Mouse (Mus musculus): Measurements from ENCODE around the gene Mst1r. TPM values are rescaled to one million over a fixed set of nuclear protein-coding genes. Genes with fewer than 3 reads are reported as not detected.

Mst1r gene
- polyA plus RNA-seq, 1 experiment from 2014 or later = 3.3 TPM

DNA sequence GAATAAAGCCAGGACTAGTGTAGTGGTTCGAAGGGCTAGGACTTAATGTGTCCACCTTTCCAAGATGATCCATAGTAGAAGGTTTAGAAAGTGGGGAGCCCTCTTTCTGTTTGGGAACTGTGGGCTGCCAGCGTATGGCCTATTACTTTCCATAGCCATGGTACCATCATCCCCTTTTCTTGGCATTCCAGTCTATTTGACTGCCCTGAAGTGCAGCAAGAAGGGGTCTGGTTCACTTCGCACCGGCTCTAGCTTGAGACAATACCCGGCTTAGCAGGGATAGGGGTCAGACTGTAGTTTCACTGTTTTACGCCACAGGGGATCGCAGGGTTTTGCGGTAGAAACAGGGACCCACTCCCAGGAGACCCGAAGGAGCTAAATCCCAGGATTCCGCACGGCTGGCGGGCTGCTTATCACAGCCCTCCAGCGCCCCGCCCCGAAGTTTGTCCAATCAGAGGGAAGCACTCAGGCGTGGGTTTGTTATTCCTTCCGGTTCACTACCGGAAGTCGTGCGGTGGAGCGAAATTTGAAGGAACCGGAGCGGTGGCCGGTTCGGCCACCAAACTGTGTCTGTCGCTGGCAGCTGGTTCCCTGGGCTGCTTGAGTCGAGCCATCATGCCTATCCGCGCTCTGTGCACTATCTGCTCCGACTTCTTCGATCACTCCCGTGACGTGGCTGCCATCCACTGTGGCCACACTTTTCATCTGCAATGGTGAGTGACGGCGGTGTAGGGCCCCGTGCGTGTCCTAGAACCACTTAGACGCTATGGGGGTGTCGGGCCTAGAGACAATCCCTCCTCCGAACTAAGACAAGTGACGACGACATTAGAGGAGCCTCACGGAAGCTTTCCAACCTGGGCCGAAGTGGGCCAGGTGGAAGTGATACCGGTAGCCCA is 44.0 kb downstream of the Mst1r start:
- ATAC-seq (ENCODE audit: insufficient number of reproducible peaks, insufficient read depth, low FRiP score, low read depth) = peak; percentile 95
- H3K27ac ChIP-seq (ENCODE audit: low read length) = peak overlapping the region; percentile 57; the same call in 1 of the 2 replicates
- peak overlapping the region; percentile 72 for H3K4me3 ChIP-seq (ENCODE audit: low read depth, low read length)
- H3K9me3 ChIP-seq (ENCODE audit: control insufficient read depth, low read depth, low read length) = no peaks in the 10 kb centered on the region
- peak overlapping the region; percentile 61 for H3K4me2 ChIP-seq (replicated peaks; ENCODE audit: low read depth, low read length)
- 18% methylated on average over 45 of the region's 45 CpGs for WGBS
- no peaks in the 10 kb centered on the region for H3K27me3 ChIP-seq (ENCODE audit: control insufficient read depth, insufficient read depth, low read length)
- H3K36me3 ChIP-seq (ENCODE audit: control insufficient read depth, insufficient read depth, low read length) = no peaks in the 10 kb centered on the region
- 0 out of 2 replicates have a peak, but pooled peaks cover 6% of the 10 kb centered on the region for H3K4me1 ChIP-seq (ENCODE audit: control insufficient read depth, insufficient read depth, low read length)
- H3K9ac ChIP-seq (replicated peaks; ENCODE audit: low read depth, low read length) = peak overlapping the region; percentile 45

DNA sequence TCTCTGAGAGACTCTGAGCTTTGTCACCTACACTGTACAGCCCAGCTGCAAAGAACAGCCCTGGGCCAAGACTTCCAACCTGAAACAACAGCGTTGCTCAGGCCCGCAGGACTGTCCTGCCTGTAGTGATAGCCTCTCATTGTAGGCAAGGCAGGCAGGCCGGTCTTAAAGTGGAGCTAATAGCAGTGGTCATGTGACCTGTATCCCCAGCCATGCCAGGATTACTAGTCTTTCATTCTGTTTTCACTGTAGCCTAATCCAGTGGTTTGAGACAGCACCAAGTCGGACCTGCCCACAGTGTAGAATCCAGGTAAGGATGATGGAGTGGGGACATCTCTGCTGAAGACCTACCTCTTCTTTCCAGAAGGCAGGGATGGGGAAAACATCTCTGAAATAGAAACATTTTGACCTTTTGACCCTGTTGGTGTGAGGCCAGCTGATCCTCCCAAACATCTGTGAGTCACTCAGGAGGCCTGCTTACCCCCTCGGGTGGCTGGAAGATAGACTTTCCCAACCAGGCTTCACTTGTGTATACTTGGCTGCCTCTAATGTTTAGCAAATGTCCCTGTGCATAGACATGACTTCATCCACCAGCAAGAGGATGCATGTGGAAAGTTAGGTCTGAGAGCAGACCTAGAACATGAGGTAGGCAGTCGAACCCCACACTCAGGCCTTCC is 49.1 kb downstream of the Mst1r start:
- no peak overlapping the region for H3K4me2 ChIP-seq (replicated peaks; ENCODE audit: low read depth, low read length)
- no peaks in the 10 kb centered on the region for H3K9me3 ChIP-seq (ENCODE audit: control insufficient read depth, low read depth, low read length)
- WGBS = 80% methylated on average over 6 of the region's 6 CpGs
- no peak overlapping the region for H3K27ac ChIP-seq (ENCODE audit: low read length)
- no peak overlapping the region for H3K9ac ChIP-seq (replicated peaks; ENCODE audit: low read depth, low read length)
- H3K36me3 ChIP-seq (ENCODE audit: control insufficient read depth, insufficient read depth, low read length) = 0 out of 2 replicates have a peak, but pooled peaks cover 13% of the 10 kb centered on the region
- H3K4me3 ChIP-seq (ENCODE audit: low read depth, low read length) = no peak overlapping the region
- 0 out of 2 replicates have a peak, but pooled peaks cover 6% of the 10 kb centered on the region for H3K4me1 ChIP-seq (ENCODE audit: control insufficient read depth, insufficient read depth, low read length)
- H3K27me3 ChIP-seq (ENCODE audit: control insufficient read depth, insufficient read depth, low read length) = no peaks in the 10 kb centered on the region
- ATAC-seq (ENCODE audit: insufficient number of reproducible peaks, insufficient read depth, low FRiP score, low read depth) = no peak

DNA sequence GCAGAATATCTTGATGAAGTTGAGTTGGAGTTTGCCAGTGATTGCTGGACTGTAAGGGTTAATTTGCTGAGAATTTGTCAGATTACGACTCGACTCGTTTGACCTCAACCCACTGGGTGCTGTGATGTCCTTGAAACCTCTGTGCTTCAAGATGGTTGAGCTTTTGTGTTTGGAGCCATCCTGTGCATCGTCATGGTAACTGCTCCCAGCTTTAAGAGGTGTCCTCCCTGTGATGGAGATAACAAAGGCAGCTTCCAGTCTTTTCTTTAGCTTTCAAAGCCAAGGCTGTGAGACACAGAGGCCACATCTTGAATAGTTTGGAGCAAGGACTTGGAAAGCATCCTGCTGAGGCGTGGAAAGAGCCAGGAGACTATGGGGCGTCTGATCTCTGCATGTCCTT is 50.5 kb downstream of the Mst1r start:
- no peak overlapping the region for H3K4me2 ChIP-seq (replicated peaks; ENCODE audit: low read depth, low read length)
- WGBS = 74% methylated on average over 6 of the region's 6 CpGs

DNA sequence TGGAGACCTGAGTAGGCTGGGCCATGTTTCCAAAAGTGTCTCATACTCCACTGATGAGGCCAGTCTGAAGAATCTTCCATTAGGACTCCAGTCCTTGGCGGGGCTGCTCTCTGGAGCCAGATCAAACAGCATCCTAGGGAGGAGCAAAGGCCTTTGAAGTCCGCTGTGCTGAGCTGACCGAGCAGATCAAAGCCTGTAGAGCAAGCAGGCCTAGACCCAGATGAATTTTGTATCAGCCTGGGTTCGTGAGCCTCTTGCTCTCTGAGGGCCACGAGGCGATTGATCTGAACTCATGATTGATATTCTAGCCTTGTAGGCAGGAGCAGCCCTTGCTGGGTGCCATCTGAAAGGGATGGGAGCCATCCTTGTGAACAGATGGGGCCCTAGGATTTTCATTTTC is 53.2 kb downstream of the Mst1r start:
- WGBS = 44% methylated on average over 6 of the region's 6 CpGs
- Histone ChIP-seq H3K27ac (ENCODE audit: low read length) (no peak overlapping the region), H3K36me3 (ENCODE audit: control insufficient read depth, insufficient read depth, low read length) (peaks cover 27% of the 10 kb centered on the region; the same call in 1 of the 2 replicates), H3K4me1 (ENCODE audit: control insufficient read depth, insufficient read depth, low read length) (no peaks in the 10 kb centered on the region), H3K4me2 (replicated peaks; ENCODE audit: low read depth, low read length) (no peak overlapping the region), H3K4me3 (ENCODE audit: low read depth, low read length) (no peak overlapping the region), H3K9me3 (ENCODE audit: control insufficient read depth, low read depth, low read length) (no peaks in the 10 kb centered on the region), H3K27me3 (ENCODE audit: control insufficient read depth, insufficient read depth, low read length) (no peaks in the 10 kb centered on the region), H3K9ac (replicated peaks; ENCODE audit: low read depth, low read length) (no peak overlapping the region)
- no peak for ATAC-seq (ENCODE audit: insufficient number of reproducible peaks, insufficient read depth, low FRiP score, low read depth)

More for the DNA sequence above, 50.5 kb downstream of the Mst1r start:
- Histone ChIP-seq H3K4me3 (ENCODE audit: low read depth, low read length) (no peak overlapping the region), H3K9ac (replicated peaks; ENCODE audit: low read depth, low read length) (no peak overlapping the region), H3K4me1 (ENCODE audit: control insufficient read depth, insufficient read depth, low read length) (no peaks in the 10 kb centered on the region), H3K27ac (ENCODE audit: low read length) (no peak overlapping the region), H3K36me3 (ENCODE audit: control insufficient read depth, insufficient read depth, low read length) (peaks cover 21% of the 10 kb centered on the region; the same call in 1 of the 2 replicates), H3K27me3 (ENCODE audit: control insufficient read depth, insufficient read depth, low read length) (no peaks in the 10 kb centered on the region), H3K9me3 (ENCODE audit: control insufficient read depth, low read depth, low read length) (no peaks in the 10 kb centered on the region)
- no peak for ATAC-seq (ENCODE audit: insufficient number of reproducible peaks, insufficient read depth, low FRiP score, low read depth)

DNA sequence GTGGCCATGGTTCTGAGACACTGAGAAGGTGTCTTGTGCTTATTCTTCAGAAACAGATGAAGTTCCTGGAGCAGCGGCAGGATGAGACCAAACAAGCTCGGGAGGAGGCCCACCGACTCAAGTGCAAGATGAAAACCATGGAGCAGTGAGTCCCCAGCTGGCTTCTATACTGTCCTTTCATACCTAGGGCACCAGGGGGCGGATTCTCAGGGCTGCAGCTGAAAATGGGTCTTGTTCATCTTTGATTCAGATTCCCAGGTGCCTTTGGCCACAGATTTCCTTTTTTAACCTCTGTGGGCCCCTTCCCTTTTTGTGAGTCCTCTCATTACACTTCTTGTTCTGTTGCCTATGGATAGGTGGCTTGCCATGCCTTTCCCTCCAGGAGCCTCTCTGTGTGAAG is 54.3 kb downstream of the Mst1r start:
- ATAC-seq (ENCODE audit: insufficient number of reproducible peaks, insufficient read depth, low FRiP score, low read depth) = no peak
- Histone ChIP-seq H3K9ac (replicated peaks; ENCODE audit: low read depth, low read length) (no peak overlapping the region), H3K9me3 (ENCODE audit: control insufficient read depth, low read depth, low read length) (no peaks in the 10 kb centered on the region), H3K4me2 (replicated peaks; ENCODE audit: low read depth, low read length) (no peak overlapping the region), H3K27me3 (ENCODE audit: control insufficient read depth, insufficient read depth, low read length) (no peaks in the 10 kb centered on the region), H3K4me1 (ENCODE audit: control insufficient read depth, insufficient read depth, low read length) (no peaks in the 10 kb centered on the region), H3K27ac (ENCODE audit: low read length) (no peak overlapping the region), H3K4me3 (ENCODE audit: low read depth, low read length) (no peak overlapping the region), H3K36me3 (ENCODE audit: control insufficient read depth, insufficient read depth, low read length) (peaks cover 27% of the 10 kb centered on the region; the same call in 1 of the 2 replicates)
- WGBS = 76% methylated on average over 4 of the region's 4 CpGs

DNA sequence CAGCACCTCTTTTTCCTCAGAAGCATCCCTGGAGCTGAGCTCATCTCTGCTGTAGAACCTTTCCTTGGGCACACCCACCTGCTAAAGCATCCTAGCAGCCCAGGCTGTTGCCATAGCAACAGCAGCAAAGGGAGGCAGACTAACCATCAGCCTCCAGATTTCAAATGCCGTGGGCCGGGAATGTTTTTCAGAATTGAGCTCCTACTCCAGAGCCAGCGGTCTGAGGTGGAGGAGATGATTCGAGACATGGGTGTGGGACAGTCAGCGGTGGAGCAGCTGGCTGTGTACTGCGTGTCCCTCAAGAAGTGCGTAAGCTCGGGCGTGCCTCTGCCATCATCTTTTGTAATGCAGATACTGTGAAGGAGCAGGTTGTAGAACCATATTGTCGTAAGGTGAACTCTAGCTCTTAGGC is 54.7 kb downstream of the Mst1r start:
- Histone ChIP-seq H3K4me3 (ENCODE audit: low read depth, low read length) (no peak overlapping the region), H3K4me2 (replicated peaks; ENCODE audit: low read depth, low read length) (no peak overlapping the region), H3K36me3 (ENCODE audit: control insufficient read depth, insufficient read depth, low read length) (peaks cover 27% of the 10 kb centered on the region; the same call in 1 of the 2 replicates), H3K9me3 (ENCODE audit: control insufficient read depth, low read depth, low read length) (no peaks in the 10 kb centered on the region), H3K4me1 (ENCODE audit: control insufficient read depth, insufficient read depth, low read length) (no peaks in the 10 kb centered on the region), H3K27me3 (ENCODE audit: control insufficient read depth, insufficient read depth, low read length) (no peaks in the 10 kb centered on the region), H3K27ac (ENCODE audit: low read length) (peak overlapping the region; percentile 15; the same call in 1 of the 2 replicates), H3K9ac (replicated peaks; ENCODE audit: low read depth, low read length) (no peak overlapping the region)
- WGBS = 87% methylated on average over 10 of the region's 10 CpGs
- no peak for ATAC-seq (ENCODE audit: insufficient number of reproducible peaks, insufficient read depth, low FRiP score, low read depth)

DNA sequence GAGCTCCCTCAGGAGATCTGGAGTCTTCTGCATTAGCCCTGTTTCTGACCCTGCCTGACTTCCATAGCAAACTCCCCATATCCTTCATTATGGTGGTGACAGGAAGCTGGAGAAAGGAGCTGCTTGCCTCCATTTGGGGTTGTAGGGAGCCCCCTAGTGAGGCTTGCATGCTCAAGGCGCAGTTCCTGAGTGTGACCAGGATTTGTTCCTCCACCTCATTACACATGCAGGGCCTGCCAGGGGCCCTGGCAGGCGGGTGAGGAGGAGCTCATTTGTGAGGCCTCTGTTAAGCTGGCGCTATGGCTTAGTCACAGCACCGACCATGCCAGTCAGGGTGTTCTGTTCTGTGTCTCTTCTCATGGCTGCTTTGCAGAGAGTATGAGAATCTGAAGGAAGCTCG is 55.2 kb downstream of the Mst1r start:
- Histone ChIP-seq H3K4me3 (ENCODE audit: low read depth, low read length) (no peak overlapping the region), H3K36me3 (ENCODE audit: control insufficient read depth, insufficient read depth, low read length) (peaks cover 27% of the 10 kb centered on the region; the same call in 1 of the 2 replicates), H3K4me2 (replicated peaks; ENCODE audit: low read depth, low read length) (no peak overlapping the region), H3K9me3 (ENCODE audit: control insufficient read depth, low read depth, low read length) (no peaks in the 10 kb centered on the region), H3K9ac (replicated peaks; ENCODE audit: low read depth, low read length) (no peak overlapping the region), H3K27ac (ENCODE audit: low read length) (peak overlapping the region; percentile 15; the same call in 1 of the 2 replicates), H3K27me3 (ENCODE audit: control insufficient read depth, insufficient read depth, low read length) (no peaks in the 10 kb centered on the region), H3K4me1 (ENCODE audit: control insufficient read depth, insufficient read depth, low read length) (no peaks in the 10 kb centered on the region)
- no peak for ATAC-seq (ENCODE audit: insufficient number of reproducible peaks, insufficient read depth, low FRiP score, low read depth)
- WGBS = 57% methylated on average over 5 of the region's 5 CpGs

DNA sequence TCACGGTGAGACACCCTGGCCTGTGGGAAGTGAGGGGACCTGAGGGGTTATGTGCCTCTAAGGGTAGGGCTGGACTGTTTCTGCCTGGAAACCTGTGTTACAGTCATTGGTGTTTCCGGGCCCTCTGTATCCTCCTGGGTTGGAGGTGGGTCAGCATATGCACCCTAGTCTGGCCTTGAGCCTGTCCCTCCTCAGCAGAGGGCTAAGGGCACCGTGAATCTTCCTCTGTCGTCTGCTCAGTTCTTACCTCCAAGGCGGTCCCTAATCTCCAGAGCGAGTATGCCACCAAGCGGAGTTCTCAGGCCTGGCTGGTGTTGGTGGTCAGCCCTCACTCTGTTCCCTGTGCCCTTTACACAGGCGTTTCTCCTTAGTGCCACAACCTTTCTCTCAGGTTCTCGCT is 56.2 kb downstream of the Mst1r start:
- Histone ChIP-seq H3K36me3 (ENCODE audit: control insufficient read depth, insufficient read depth, low read length) (peaks cover 26% of the 10 kb centered on the region), H3K27me3 (ENCODE audit: control insufficient read depth, insufficient read depth, low read length) (no peaks in the 10 kb centered on the region), H3K4me3 (ENCODE audit: low read depth, low read length) (no peak overlapping the region), H3K4me2 (replicated peaks; ENCODE audit: low read depth, low read length) (no peak overlapping the region), H3K9me3 (ENCODE audit: control insufficient read depth, low read depth, low read length) (no peaks in the 10 kb centered on the region), H3K27ac (ENCODE audit: low read length) (no peak overlapping the region), H3K9ac (replicated peaks; ENCODE audit: low read depth, low read length) (no peak overlapping the region), H3K4me1 (ENCODE audit: control insufficient read depth, insufficient read depth, low read length) (no peaks in the 10 kb centered on the region)
- no peak for ATAC-seq (ENCODE audit: insufficient number of reproducible peaks, insufficient read depth, low FRiP score, low read depth)
- WGBS = 91% methylated on average over 9 of the region's 9 CpGs

Data from stomach, embryonic 14.5 days (tissue).